Mouse (Mus musculus) intestine, embryonic 16.5 days (tissue): ENCODE data around the gene Hoxa11. TPM values are rescaled to one million over a fixed set of nuclear protein-coding genes. Genes with fewer than 3 reads are reported as not detected.

ENCODE experiments used
- ATAC-seq: fragments of 200-750 bp; cut with Nextera tagmentation; 2 replicates; pipeline ENCODE4 v1.8.0; 2017; ENCODE audit warnings: moderate TSS enrichment, moderate library complexity
- H3K27ac ChIP-seq: fragments of 300-500 bp; sonication (generic); 2 replicates; pipeline ENCODE4 v1.5.1; 2014; ENCODE audit warnings: mild to moderate bottlenecking, low read length
- H3K27me3 ChIP-seq: fragments of 300-500 bp; sonication (generic); replicated peaks from 2 replicates; pipeline ENCODE4 v1.6.1; 2014; ENCODE audit warnings: low read length, control low read depth, mixed read lengths; ENCODE audit not compliant: control insufficient read depth, insufficient read depth
- H3K36me3 ChIP-seq: fragments of 300-500 bp; sonication (generic); 2 replicates; pipeline ENCODE4 v1.6.1; 2014; ENCODE audit warnings: low read length, control low read depth; ENCODE audit not compliant: control insufficient read depth, insufficient read depth
- H3K4me1 ChIP-seq: fragments of 300-500 bp; sonication (generic); 2 replicates; pipeline ENCODE4 v1.6.1; 2014; ENCODE audit warnings: low read length, control low read depth, mixed read lengths; ENCODE audit not compliant: control insufficient read depth, insufficient read depth
- H3K4me2 ChIP-seq: fragments of 300-500 bp; sonication (generic); 2 replicates; pipeline ENCODE4 v1.6.1; 2014; ENCODE audit warnings: low read depth, low read length, control low read depth
- H3K4me3 ChIP-seq: fragments of 300-500 bp; sonication (generic); 2 replicates; pipeline ENCODE4 v1.5.1; 2014; ENCODE audit warnings: mild to moderate bottlenecking, low read length
- H3K9ac ChIP-seq: fragments of 300-500 bp; sonication (generic); 2 replicates; pipeline ENCODE4 v1.6.1; 2014; ENCODE audit warnings: low read depth, low read length
- H3K9me3 ChIP-seq: fragments of 300-500 bp; sonication (generic); 2 replicates; pipeline ENCODE4 v1.6.1; 2016; ENCODE audit warnings: low read length, control low read depth; ENCODE audit not compliant: control insufficient read depth
- WGBS: fragments of 180-500 bp; shearing (Covaris S2); extraction: QIAGEN DNeasy Blood & Tissue Kit; methylation state at CpG from one replicate; pipeline ENCODE4 v1.1.7; 2014; 5-methylcytosine and 5-hydroxymethylcytosine counted together
- polyA plus RNA-seq: library from polyadenylated mRNA; unstranded; fragments of >200 nt; fragmentation: Nextera tagmentation; extraction: Ambion mirVana; gene quantifications from 2 replicates; pipeline ENCODE4 v1.2.1, GENCODE M21; 2015

Hoxa11 gene
- 1.4 and 1.9 TPM in 2 replicates for polyA plus RNA-seq

GRCm38 (mm10) chr6:52245757-52246142 lies at the start of gene Hoxa11:
Gene Hoxa11, minus strand, starts transcription at chr6:52245810.
- Histone ChIP-seq H3K4me3 (peak within 1 kb of the TSS; percentile 39), H3K9ac (peak within 1 kb of the TSS; percentile 51), H3K27ac (no peak within 1 kb of the TSS), H3K27me3 (peaks cover 73% of the 10 kb centered on the region), H3K9me3 (no peaks in the 10 kb centered on the region), H3K36me3 (no peaks in the 10 kb centered on the region), H3K4me2 (0 out of 2 replicates have a peak within 1 kb of the TSS, but pooled peaks have one; percentile 6), H3K4me1 (no peaks in the 10 kb centered on the region)
- WGBS = 1% methylated on average over 20 of the region's 20 CpGs
- ATAC-seq = no peak; the same call in 1 of the 2 replicates

GRCm38 (mm10) chr6:52294616-52295015 lies 49.0 kb upstream of the Hoxa11 start:
- no peak overlapping the region for H3K4me2 ChIP-seq
- no peaks in the 10 kb centered on the region for H3K9me3 ChIP-seq
- 76% methylated on average over 6 of the region's 6 CpGs for WGBS
- H3K27me3 ChIP-seq = peaks cover 48% of the 10 kb centered on the region
- no peak for ATAC-seq
- peaks cover 7% of the 10 kb centered on the region for H3K4me1 ChIP-seq
- H3K9ac ChIP-seq = no peak overlapping the region
- no peaks in the 10 kb centered on the region for H3K36me3 ChIP-seq
- no peak overlapping the region for H3K27ac ChIP-seq
- H3K4me3 ChIP-seq = no peak overlapping the region

GRCm38 (mm10) chr6:52292328-52292727 lies 46.7 kb upstream of the Hoxa11 start:
- Histone ChIP-seq H3K36me3 (no peaks in the 10 kb centered on the region), H3K4me3 (no peak overlapping the region), H3K27me3 (peaks cover 51% of the 10 kb centered on the region), H3K27ac (no peak overlapping the region), H3K9ac (no peak overlapping the region), H3K9me3 (no peaks in the 10 kb centered on the region), H3K4me1 (peaks cover 7% of the 10 kb centered on the region), H3K4me2 (no peak overlapping the region)
- WGBS = 74% methylated on average over 7 of the region's 7 CpGs
- no peak for ATAC-seq

GRCm38 (mm10) chr6:52291021-52291860 lies 45.6 kb upstream of the Hoxa11 start:
- Histone ChIP-seq H3K27ac (no peak overlapping the region), H3K4me2 (peak overlapping the region; percentile 55), H3K9me3 (no peaks in the 10 kb centered on the region), H3K4me1 (peaks cover 7% of the 10 kb centered on the region), H3K27me3 (peaks cover 47% of the 10 kb centered on the region), H3K9ac (peak overlapping the region; percentile 49; the same call in 1 of the 2 replicates), H3K36me3 (no peaks in the 10 kb centered on the region), H3K4me3 (peak overlapping the region; percentile 34)
- ATAC-seq = no peak
- WGBS = 5% methylated on average over 45 of the region's 45 CpGs

GRCm38 (mm10) chr6:52290186-52290585 lies 44.6 kb upstream of the Hoxa11 start:
- ATAC-seq = no peak
- Histone ChIP-seq H3K36me3 (no peaks in the 10 kb centered on the region), H3K4me3 (no peak overlapping the region), H3K9ac (no peak overlapping the region), H3K4me1 (peaks cover 7% of the 10 kb centered on the region), H3K4me2 (no peak overlapping the region), H3K27ac (no peak overlapping the region), H3K27me3 (peaks cover 43% of the 10 kb centered on the region), H3K9me3 (no peaks in the 10 kb centered on the region)
- whole genome bisulfite sequencing = 20% methylated on average over 12 of the region's 12 CpGs

- ATAC-seq = no peak
- Histone ChIP-seq H3K4me2 (no peak overlapping the region), H3K36me3 (no peaks in the 10 kb centered on the region), H3K4me1 (no peaks in the 10 kb centered on the region), H3K9ac (no peak overlapping the region), H3K27me3 (no peaks in the 10 kb centered on the region), H3K27ac (no peak overlapping the region), H3K4me3 (no peak overlapping the region), H3K9me3 (no peaks in the 10 kb centered on the region)
- WGBS = 87% methylated on average over 5 of the region's 5 CpGs
Measured at GRCm38 (mm10) chr6:52283896-52284295, 38.3 kb upstream of the Hoxa11 start.

- H3K9ac ChIP-seq = no peak overlapping the region
- H3K4me2 ChIP-seq = no peak overlapping the region
- H3K4me1 ChIP-seq = no peaks in the 10 kb centered on the region
- H3K36me3 ChIP-seq = no peaks in the 10 kb centered on the region
- ATAC-seq = no peak
- H3K27ac ChIP-seq = no peak overlapping the region
- no peak overlapping the region for H3K4me3 ChIP-seq
- no peaks in the 10 kb centered on the region for H3K9me3 ChIP-seq
- WGBS = 65% methylated on average over 12 of the region's 12 CpGs
- peaks cover 15% of the 10 kb centered on the region for H3K27me3 ChIP-seq
Measured at GRCm38 (mm10) chr6:52281084-52281483, 35.5 kb upstream of the Hoxa11 start.

- Histone ChIP-seq H3K36me3 (no peaks in the 10 kb centered on the region), H3K4me2 (no peak overlapping the region), H3K27ac (no peak overlapping the region), H3K9ac (no peak overlapping the region), H3K4me1 (no peaks in the 10 kb centered on the region), H3K27me3 (peaks cover 50% of the 10 kb centered on the region), H3K4me3 (no peak overlapping the region), H3K9me3 (no peaks in the 10 kb centered on the region)
- WGBS = 13% methylated on average over 5 of the region's 5 CpGs
- ATAC-seq = no peak
Measured at GRCm38 (mm10) chr6:52276920-52277319, 31.3 kb upstream of the Hoxa11 start.

GRCm38 (mm10) chr6:52276382-52276781 lies 30.8 kb upstream of the Hoxa11 start:
- no peaks in the 10 kb centered on the region for H3K9me3 ChIP-seq
- no peak overlapping the region for H3K9ac ChIP-seq
- peaks cover 54% of the 10 kb centered on the region for H3K27me3 ChIP-seq
- H3K36me3 ChIP-seq = no peaks in the 10 kb centered on the region
- no peak for ATAC-seq
- 6% methylated on average over 6 of the region's 6 CpGs for WGBS
- no peaks in the 10 kb centered on the region for H3K4me1 ChIP-seq
- no peak overlapping the region for H3K27ac ChIP-seq
- H3K4me3 ChIP-seq = no peak overlapping the region
- H3K4me2 ChIP-seq = no peak overlapping the region
